Mouse (Mus musculus): ENCODE measurements at regions not wholly inside any gene's neighbourhood (a gene's known extent, or its start where the extent isn't known, plus 50 kb on each side); places are given as distances from the start of the nearest gene placed in this dataset.

GRCm38 (mm10) chr10:14314004-14314581, 231.4 kb downstream of the Adgrg6 start:
- TF ChIP-seq POLR2A (IDR thresholded peaks at IDR 0.05; ENCODE audit: borderline replicate concordance, control insufficient read depth, low read depth, low read length) (no peak), CTCF (IDR thresholded peaks at IDR 0.05; ENCODE audit: control insufficient read depth, insufficient read depth, low read length) (no peak)
